Mouse (Mus musculus) cerebellum, adult 11 months (tissue): ENCODE measurements around the gene Scn5a.

Source experiments
- DNase-seq: peaks from one replicate; pipeline ENCODE4 v3.0.0; 2022

Scn5a gene

GRCm38 (mm10) chr9:119498885-119499284 lies 79.9 kb downstream of the Scn5a start:
- no peak for DNase-seq

DNA sequence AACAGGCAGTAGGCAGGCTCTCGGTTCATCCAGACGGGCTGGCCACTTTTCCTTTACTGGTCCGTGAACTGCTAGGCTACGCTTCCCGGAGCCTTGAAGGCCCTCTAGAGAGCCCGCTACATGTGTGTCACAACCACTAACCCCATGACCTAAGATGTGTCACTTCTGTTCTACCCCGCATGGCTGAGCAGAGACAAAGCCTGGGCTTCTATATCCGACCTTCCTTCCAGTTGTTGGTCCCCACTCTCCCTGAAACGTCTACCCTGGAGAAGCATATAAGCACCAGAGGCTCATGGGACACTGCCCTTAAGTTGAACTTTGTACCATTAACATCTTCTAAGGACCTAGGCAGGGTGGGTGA lies 80.6 kb downstream of the Scn5a start:
- DNase-seq: no peak

DNA sequence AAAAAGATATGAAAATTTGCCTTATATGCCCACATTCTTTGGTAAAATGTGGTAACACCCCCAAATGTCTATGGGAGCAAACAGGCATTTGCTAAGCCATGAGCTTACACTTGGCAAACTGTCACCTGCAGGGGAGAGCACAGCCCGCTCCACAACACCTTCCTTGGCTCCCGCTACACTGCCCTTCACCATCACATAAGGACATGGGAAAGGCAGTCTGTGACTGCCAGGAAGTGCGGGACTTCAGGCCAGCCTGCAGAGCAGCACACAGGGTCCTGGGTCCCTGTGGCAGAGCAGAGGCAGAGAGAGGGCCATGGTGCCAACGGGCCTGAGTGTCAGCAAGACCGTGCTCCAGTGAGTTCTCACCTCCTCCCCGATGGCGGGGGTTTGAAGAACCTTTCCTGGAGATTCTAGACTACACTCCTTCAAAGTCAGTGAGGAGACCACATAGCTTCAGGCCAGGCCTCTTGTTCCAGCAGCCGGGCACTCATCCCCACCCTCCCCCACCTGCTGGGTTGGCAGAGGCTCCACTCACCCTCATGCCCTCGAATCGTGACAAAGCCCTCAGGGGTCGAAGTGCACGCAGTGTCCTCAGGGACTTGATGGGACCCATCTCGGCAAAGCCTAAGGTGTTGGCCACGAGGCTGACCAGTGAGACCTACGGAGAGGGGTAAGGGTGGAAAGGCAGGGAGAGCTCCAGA lies 81.1 kb downstream of the Scn5a start:
- no peak for DNase-seq

GRCm38 (mm10) chr9:119496960-119497359 lies 81.9 kb downstream of the Scn5a start:
- DNase-seq: no peak

- no peak for DNase-seq
Observed at GRCm38 (mm10) chr9:119496354-119496753, 82.5 kb downstream of the Scn5a start.

- DNase-seq: no peak
Observed at GRCm38 (mm10) chr9:119484868-119485267, 93.9 kb downstream of the Scn5a start.

DNA sequence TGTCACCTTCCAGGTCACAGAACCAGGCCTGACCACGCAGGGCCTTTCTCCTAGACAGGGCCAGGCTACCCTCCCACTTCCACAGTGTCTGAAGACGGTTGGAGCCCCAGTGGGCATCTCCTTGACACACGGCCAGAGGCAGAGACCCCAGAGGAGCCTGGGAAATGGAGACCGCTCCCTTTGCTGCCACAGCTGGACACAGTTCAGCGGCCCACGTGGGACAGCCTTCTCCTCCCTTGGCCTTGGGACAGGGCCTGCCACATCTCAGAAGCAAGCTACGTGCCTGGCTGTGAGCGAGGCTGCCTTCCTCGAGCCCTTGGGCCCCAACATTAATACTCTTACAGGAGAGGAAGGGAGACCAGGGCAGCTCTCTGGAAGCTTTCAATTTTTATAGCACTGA lies 94.4 kb downstream of the Scn5a start:
- no peak for DNase-seq

GRCm38 (mm10) chr9:119483554-119484353 lies 95.1 kb downstream of the Scn5a start:
- DNase-seq: no peak

DNA sequence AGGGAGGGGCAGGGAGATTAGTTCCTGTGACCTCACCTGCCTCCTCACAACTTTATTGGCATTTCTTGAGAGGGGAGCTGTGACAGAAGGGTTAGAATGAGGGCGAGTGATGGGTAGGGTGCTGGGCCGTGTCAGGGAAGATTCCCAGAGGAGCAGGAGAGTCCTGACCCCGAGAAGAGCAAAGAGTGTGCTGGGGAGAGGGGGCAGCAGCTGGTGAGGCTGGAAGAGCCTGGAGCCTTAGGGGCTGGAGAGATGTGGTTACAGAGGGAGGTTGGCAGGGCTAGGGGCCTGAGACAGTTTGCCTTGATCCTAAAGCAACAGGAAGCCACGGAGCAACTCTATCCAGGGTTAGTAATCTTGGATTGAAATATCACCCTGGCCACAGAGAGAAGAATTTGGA lies 97.2 kb downstream of the Scn5a start:
- no peak for DNase-seq

GRCm38 (mm10) chr9:119479297-119479696 lies 99.5 kb downstream of the Scn5a start:
- no peak for DNase-seq

DNA sequence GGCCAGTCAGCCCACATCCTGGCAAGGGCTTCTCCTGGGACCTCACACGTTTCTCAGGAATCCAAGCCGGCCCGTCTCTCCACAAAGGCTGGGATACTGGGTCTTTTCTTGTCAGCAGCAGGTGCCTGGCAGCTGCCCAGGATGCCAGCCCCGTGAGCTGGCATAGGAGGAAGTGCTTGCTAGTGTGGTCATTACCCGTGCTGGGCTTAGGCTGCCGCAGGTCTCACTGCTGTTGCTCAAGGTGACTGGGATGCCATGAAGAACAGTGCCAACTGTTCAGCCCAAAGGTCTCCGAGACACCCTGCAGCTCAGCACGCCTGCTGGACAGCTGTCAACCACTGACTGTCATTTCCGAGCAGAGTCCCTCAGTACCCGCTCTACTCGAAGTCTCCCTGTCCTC lies 100.5 kb downstream of the Scn5a start:
- no peak for DNase-seq

GRCm38 (mm10) chr9:119477754-119478153 lies 101.1 kb downstream of the Scn5a start:
- no peak for DNase-seq

- no peak for DNase-seq
Observed at GRCm38 (mm10) chr9:119474717-119475611, 103.9 kb downstream of the Scn5a start.

GRCm38 (mm10) chr9:119473608-119474164 lies 105.1 kb downstream of the Scn5a start:
- no peak for DNase-seq

GRCm38 (mm10) chr9:119473011-119473410 lies 105.8 kb downstream of the Scn5a start:
- no peak for DNase-seq

GRCm38 (mm10) chr9:119472412-119472918 lies 106.4 kb downstream of the Scn5a start:
- no peak for DNase-seq

DNA sequence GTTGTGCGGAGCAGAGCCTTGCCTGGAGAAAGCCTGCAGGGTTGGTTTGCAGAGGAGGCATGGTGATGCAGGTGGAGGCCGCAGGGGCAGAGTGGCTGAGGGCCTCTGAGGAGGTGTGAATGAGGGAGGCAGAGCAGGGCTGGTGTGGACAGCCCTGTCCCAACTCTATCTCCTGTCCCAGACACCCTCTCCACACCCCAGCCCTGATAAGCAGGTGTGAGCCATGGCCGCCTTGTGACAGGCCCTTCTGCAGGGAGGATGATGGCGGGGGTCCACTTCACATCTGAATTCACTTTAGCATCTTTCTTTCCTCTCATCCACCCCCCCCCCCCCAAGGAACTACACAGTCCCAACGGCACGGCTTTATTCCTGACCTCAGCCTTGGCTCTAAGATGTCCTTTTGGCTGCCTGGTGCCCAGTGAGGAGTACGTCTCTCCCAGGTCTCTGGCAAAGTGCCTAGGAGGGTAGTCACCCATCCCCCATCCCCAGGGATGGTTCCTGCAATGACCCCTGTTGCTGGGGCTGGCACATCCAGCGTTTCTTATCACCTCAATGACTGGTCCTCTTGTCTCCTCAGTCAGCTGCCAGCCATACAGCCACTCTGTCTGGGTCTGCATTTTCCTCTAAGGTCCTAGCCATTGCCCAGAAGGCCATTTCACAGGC lies 109.0 kb downstream of the Scn5a start:
- no peak for DNase-seq

GRCm38 (mm10) chr9:119465595-119465994 lies 113.2 kb downstream of the Scn5a start:
- no peak for DNase-seq

GRCm38 (mm10) chr9:119465056-119465455 lies 113.8 kb downstream of the Scn5a start:
- no peak for DNase-seq

DNA sequence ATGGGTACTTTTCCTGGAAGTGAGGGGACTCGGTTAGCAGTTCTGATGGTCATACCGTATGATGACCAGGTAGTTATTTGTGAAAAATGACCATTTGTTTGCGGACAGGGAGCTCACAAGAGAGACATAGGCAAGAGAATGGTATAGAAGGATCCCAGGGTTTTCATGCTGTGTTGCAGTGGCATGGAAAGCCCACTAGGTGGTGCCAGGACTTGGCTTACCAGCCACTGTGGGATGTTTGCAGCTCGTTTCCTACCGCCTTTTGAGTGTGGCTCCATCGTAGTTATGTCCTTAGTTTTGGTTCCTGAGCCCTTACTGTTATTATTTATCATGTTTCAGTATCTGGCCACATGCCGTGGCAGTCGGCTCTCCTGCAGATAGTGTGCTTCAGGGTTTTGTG lies 118.4 kb downstream of the Scn5a start:
- DNase-seq: peak; percentile 41

DNA sequence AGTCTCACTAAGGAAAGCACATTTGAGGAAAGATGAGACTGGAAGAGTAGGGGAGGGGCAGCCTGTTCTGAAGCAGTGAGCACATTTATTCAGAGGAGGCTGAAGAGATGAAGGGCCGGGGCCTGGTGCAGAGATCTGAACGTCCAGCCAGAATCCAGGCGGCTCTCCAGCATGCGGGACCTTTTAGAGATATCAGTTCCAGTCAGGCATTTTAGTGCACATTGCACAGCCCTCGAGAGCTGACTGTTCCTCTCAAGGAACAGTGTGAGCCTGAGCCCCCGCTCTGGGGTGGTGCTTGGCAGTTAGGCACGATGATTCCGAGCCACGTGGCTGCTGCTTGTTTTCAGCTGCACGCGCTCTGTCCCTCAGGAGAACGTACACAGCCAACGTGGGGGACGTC lies 121.7 kb downstream of the Scn5a start:
- no peak for DNase-seq

- no peak for DNase-seq
Observed at GRCm38 (mm10) chr9:119455967-119456366, 122.8 kb downstream of the Scn5a start.
